Mouse (Mus musculus) B cell, adult 67 days (primary cell): ENCODE data around the gene Rps27rt. TPM values are rescaled to one million over a fixed set of nuclear protein-coding genes. Genes with fewer than 3 reads are reported as not detected.

ENCODE experiments used
- total RNA-seq, 2 experiments: library from RNA; stranded (reverse); gene quantifications; 4 replicates each; pipeline ENCODE4 v1.2.4; 2023

Gene Rps27rt
- total RNA-seq: 100 to 1,000 TPM; 188 to 208 TPM

GRCm38 (mm10) chr9:114982689-114983360 is at the start of gene Rps27rt:
Gene Rps27rt, minus strand, starts transcription at chr9:114982739.

GRCm38 (mm10) chr9:114978281-114979111 is 4.0 kb downstream of the Rps27rt start, which contains the start of gene Osbpl10:
Gene Osbpl10, plus strand, starts transcription at chr9:114978569.

GRCm38 (mm10) chr9:114933723-114934171 is 48.8 kb downstream of the Rps27rt start, which contains the start of gene Gpd1l:
Gene Gpd1l, minus strand, starts transcription at chr9:114933987.

Other genes starting within 250 kb of the Rps27rt start
- 100 to 1,000 TPM; 167 to 177 TPM for gene Cmtm7, start 200.9 kb downstream of the Rps27rt start, total RNA-seq
- 1 to 10 TPM in 1 of 2 experiments, under 1 TPM in 1; 0.58 to 2.0 TPM for gene Cmtm8, start 138.6 kb downstream of the Rps27rt start, total RNA-seq
- 10 to 100 TPM; 70.8 to 79.7 TPM for gene Gpd1l, start 48.8 kb downstream of the Rps27rt start, total RNA-seq
- not detected for gene Osbpl10, start 4.2 kb downstream of the Rps27rt start, total RNA-seq